Mouse (Mus musculus): ENCODE results near the gene Tmem25. TPM values are rescaled to one million over a fixed set of nuclear protein-coding genes. Genes with fewer than 3 reads are reported as not detected.

Gene Tmem25
- 1 to 10 TPM in 1 of 2 experiments, under 1 TPM in 1; 0.47 to 2.6 TPM for total RNA-seq (2023)

DNA sequence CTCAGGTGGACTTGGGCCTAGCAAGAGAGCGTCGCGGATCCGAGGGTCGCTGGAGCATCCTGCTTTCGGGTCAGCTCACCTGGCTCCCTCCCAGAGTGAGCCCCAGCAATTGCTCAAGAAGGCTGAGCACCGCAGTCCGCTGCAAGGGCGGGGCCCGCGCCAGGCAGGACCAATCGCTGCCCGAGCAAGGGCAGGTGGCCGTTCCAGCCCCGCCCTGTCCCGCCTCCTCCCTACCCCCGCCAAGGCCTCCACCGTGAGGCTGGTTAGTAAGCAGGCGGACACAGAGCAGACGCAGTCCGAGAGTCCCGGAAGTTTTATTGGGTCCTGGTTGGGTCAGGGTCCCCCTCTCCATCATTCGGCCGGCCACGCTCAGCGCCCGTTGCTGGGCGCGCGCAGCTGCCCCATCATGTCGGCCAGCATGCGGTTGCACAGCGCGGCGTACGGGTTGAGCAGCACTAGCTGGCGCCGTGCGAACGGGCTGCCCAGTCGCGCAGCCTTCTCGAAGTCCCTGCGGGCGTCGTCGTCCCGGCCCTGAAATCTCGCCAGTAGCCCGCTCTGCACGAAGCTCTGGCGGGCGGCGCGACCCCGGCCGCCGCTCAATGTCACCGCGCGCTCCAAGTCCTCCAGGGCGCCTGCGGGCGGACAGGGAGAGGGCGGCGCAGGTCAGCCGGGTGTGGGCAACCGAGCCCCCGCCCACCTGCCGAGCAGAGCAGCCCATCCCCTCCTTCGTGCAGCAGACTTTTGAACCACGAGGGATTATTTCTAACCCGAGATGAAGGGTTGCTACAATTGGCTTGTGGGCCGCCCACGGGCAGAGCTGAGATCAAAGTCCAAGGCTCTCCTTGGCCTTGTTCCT lies at the start of gene Tmem25:
Gene Tmem25 (minus strand): TSS at position 206 of the 856 bp plus-strand sequence.

GRCm38 (mm10) chr9:44802808-44803450 lies 3.8 kb upstream of the Tmem25 start, which contains the start of gene Ttc36:
Ttc36 (minus strand) TSS chr9:44803072.

GRCm38 (mm10) chr9:44767101-44768028 lies 31.7 kb downstream of the Tmem25 start, which contains the start of the genes Arcn1 and Ift46:
Arcn1 (minus strand) TSS chr9:44767845.
Ift46 (plus strand) TSS chr9:44767908.

Other genes starting within 250 kb of the Tmem25 start
- under 1 TPM; 0.24 to 0.42 TPM for gene Cxcr5, start 237.4 kb downstream of the Tmem25 start, total RNA-seq (2023)
- 100 to 1,000 TPM; 114 to 116 TPM for gene Ddx6, start 194.4 kb downstream of the Tmem25 start, total RNA-seq (2023)
- not detected for gene Treh, start 126.1 kb downstream of the Tmem25 start, total RNA-seq (2023)
- gene Phldb1, start 64.1 kb downstream of the Tmem25 start, total RNA-seq (2023) = 1 to 10 TPM; 1.6 to 2.0 TPM
- gene Arcn1, start 31.5 kb downstream of the Tmem25 start, total RNA-seq (2023) = 10 to 100 TPM; 86.7 to 98.8 TPM
- 10 to 100 TPM; 21.7 to 26.3 TPM for gene Ift46, start 31.4 kb downstream of the Tmem25 start, total RNA-seq (2023)
- gene Ttc36, start 3.8 kb upstream of the Tmem25 start, total RNA-seq (2023) = under 1 TPM; 0.75 to 0.82 TPM
- gene Kmt2a, start 82.0 kb upstream of the Tmem25 start, total RNA-seq (2023) = 10 to 100 TPM; 35.4 to 40.9 TPM
- gene Atp5l, start 121.4 kb upstream of the Tmem25 start, total RNA-seq (2023) = 100 to 1,000 TPM; 196 to 198 TPM
- gene Ube4a, start 166.3 kb upstream of the Tmem25 start, total RNA-seq (2023) = 10 to 100 TPM; 70.0 to 75.4 TPM
- gene Cd3g, start 181.1 kb upstream of the Tmem25 start, total RNA-seq (2023) = 1 to 10 TPM; 1.0 to 1.3 TPM
- gene Cd3d, start 182.5 kb upstream of the Tmem25 start, total RNA-seq (2023) = 100 to 1,000 TPM; 101 to 146 TPM
- gene Cd3e, start 210.3 kb upstream of the Tmem25 start, total RNA-seq (2023) = under 1 TPM; 0.35 to 0.58 TPM
- gene Mpzl2, start 240.5 kb upstream of the Tmem25 start, total RNA-seq (2023) = under 1 TPM; 0.11 to 0.44 TPM

All from neutrophil, adult 59 days (primary cell).